Mouse (Mus musculus): ENCODE results near the gene Cpox.

The Cpox gene

DNA sequence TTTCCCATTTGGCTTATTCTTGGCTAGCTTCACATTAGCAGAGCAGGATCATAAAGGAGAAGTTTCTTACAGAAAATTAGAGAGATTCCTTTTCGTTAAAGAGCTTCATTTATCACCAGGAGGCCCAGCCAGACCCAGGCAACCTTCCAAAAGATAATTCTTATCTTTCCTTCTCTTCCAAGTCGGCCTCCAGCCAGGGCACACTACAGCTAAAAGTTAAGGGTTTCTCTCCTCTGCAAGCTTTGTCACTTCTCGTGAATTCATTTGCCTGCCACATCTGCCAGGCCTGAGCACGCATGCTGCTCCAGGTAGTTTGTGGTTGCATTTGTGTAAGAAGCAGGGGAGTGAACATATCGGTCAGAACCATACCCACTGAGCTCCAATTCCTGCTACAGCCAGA lies 828 bp upstream of the Cpox start:
- no peak for DNase-seq (ENCODE audit: low spot score in 2 of 2)

DNA sequence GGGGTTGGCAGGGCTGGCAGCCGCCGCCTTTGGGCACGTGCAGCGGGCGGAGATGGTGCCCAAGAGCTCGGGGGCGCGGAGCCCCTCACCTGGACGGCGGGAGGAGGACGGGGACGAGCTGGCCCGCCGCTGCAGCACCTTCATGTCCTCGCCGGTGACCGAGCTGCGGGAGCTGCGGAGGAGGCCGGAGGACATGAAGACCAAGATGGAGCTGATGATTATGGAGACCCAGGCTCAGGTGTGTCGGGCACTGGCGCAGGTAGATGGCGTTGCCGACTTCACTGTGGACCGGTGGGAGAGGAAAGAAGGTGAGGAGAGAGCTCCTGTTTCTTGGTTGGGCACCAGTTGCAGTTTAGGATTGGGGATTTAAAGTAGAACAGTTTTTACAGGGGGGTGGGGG lies 551 bp downstream of the Cpox start:
- DNase-seq (ENCODE audit: low spot score in 2 of 2): no peak

DNA sequence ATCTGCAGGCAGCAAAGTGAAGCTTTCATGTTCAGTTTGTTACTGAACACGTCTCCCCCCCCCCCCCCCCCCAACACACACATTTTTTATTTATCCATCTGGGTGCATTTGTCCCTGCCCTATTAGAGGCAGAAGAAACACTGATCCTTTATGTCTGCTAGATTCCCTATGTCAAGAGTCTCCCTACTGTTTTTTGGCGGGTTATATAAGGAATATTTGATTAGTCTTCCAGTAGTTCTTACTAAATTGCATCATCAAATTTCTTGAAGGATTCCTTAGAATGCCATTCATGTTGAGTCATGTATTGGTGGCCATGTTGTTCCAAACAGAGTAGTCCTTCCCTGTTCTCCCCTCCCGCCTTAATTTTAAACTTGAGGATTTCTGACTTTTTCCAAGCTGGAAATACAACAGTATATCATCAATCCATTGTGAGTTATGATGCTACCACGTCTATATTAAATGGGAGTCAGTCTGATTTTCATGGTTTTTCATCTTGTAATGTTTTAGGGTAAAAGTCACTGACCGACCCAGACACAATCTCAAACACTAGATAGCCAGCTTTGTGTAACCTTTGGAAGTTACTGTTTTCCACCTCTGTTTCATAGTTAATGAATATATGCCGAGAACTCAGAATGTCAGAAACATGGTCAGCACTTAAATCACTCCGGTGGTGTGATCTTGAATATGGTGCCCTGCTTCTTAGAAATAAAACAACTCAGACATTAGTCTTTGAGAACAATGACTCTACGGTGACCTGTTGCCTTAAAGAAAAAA lies 1.3 kb downstream of the Cpox start:
- DNase-seq (ENCODE audit: low spot score in 2 of 2): no peak

DNA sequence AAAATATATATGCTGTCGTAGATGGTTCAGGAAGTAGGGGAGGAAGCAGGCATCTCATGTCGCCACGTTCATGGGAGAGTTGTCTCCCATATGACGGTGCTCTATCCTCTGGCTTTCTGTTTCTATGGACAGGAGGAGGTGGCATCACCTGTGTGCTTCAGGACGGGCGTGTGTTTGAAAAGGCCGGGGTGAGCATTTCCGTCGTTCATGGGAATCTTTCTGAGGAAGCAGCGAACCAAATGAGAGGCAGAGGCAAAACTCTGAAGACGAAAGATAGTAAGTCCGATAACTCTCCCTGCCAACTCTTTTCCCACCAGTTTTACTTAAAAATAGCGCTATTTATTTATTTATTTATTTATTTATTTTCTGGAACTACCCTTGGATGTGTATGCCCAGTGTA lies 2.3 kb downstream of the Cpox start:
- no peak for DNase-seq (ENCODE audit: low spot score in 2 of 2)

DNA sequence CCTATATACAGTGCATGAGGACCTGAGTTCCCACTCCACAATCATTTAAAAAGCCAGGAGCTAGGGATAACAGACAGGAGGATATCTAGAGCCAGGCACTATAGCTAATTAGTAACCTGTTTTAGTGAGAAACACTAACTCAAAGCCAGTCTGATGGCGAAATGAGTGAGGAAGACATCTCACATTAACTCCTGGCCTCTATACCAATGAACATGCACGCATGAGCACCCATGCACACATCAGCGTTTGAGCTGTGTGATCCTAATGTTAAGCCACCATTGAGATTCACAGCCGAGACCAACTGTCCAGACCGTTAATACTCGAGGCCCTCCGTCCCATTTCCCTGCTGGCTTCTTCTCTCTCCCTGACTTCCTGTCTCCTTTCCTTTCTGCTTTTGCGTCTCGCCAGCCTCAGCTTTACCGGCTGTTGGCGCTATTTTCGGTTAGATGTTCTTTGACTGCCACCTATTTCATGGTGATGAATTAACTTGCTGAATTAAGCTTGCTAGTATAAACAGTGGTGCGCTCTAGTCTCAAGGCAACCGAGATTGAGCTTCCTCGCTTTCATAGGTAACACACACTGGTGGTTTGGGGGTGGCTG lies 3.8 kb downstream of the Cpox start:
- DNase-seq (ENCODE audit: low spot score in 2 of 2): no peak

DNA sequence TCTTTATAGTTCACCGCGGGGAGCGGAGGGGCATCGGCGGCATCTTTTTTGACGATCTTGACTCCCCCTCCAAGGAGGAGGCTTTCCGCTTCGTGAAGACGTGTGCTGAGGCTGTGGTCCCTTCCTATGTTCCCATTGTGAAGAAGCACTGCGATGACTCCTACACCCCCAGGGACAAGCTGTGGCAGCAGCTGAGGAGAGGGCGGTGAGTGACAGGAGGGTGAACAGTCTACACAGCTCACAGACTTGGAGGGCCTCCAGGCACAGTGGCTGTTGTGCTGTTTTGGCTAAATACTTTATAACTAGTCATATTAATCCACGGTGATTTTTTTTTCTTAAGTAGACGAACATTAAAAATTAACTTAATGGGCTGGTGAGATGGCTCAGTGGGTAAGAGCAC lies 5.2 kb downstream of the Cpox start:
- no peak for DNase-seq (ENCODE audit: low spot score in 2 of 2)

DNA sequence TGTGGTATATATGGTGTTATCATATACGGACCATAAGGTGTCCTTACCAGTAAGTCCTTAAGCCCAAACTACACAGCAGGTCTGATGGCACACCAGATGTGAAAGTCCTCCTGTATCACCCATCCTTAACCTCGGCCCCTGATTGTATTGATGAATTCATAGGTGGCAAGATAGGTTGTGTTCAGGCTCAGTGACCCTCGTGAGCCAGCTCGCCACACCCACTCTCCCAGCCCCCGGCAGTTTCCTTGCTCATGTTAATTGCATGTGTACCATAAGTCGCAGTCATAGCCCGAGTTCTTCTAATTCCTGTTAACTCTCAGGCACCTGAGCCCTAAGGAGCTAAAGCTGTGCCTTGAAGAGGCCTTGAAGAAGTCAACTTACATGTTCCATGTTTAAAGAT lies 6.1 kb downstream of the Cpox start:
- DNase-seq (ENCODE audit: low spot score in 2 of 2): no peak

DNA sequence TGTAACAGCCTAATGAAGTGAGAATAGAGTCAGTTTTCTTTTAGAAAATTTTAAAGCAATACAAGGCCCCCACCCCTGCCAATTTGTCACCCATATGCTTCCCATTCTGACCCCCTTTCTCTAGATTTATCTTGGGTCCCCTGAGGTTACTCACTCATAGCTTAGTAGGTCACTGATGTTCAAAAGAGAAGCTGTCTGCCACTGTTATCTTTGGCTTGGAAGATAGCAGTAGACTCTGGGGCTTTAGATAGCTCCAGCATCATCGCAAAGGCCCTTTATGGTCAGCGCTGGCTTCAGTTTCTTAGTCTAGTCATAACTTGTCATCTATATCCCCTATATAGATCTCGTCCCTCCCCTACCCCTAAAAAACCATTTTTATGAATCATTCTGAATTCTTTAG lies 6.5 kb downstream of the Cpox start:
- no peak for DNase-seq (ENCODE audit: low spot score in 2 of 2)

DNA sequence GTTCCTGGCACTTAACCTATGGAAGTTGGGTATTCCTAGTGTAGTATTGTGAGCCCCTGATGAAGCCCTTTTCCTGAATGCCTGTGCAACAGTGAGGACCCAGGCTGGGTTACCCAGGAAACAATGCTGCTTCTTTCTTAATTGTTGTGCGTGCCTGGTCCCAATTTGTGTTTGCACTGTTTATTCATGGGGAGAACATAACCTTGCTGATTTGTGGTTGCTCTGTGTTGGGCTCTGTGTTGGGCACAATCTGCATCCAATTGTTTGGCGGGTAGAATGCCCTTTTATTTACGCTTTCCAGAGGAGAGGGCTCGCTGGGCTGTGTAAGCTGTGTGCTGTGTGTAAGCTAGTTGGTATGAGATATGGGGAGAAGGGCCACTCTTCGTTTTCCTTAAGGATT lies 7.4 kb downstream of the Cpox start:
- no peak for DNase-seq (ENCODE audit: low spot score in 2 of 2)

DNA sequence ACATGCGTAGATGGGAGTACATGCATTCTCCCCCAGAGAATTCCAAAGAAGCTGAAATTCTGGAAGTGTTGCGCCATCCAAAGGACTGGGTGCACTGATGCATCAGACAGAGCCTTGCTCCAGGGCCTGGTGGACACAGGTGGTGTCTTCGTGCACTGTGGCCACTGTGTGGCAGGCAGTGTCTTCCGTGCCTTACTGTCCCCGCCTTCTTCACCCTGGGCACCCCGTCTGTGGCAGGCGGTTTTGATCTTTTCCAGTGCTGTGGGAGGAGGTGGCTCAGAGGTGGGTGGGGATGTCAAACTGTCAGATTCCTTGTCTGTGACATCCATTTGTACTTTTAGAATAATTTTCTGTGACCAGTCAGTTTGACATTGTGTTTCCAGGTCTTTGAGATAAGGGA lies 8.6 kb downstream of the Cpox start:
- no peak for DNase-seq (ENCODE audit: low spot score in 2 of 2)

DNA sequence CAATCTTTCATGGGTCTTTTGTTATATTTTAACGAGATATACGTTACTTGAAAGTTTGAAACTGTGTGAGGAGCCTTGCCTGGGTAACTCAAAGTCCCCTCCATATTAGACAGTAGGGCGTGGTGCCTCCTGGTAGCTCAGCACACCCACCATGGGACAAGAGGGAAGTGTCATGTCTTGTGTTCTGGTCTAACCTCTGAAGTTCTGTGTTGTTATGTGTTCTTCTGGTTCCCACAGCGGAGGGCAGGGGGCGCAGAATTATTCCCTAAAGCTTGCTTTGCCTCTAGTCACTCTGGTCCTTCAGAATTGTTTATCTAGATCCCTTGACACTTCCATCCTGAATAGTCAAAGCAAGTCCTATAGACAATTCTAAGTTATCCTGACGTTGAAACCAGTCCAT lies 12.0 kb downstream of the Cpox start:
- DNase-seq (ENCODE audit: low spot score in 2 of 2): no peak

DNA sequence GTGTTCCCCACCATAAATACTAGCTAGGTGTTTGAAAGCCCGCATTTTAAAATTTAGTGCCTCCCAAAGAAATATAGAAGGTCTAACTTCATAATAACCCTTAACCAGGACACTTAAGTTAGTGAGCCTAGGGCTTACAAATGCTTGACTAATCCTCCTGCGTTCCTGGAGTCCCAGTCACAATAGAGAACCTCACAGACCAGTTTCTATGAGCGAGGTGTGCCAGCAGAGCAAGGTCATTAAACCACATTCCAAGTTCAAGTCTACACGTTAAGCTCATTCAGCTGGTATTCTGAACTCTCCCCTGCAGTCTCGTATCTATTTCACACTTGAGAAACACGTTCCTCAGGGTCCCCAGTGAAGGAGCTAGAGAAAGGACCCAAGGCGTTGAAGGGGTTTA lies 12.8 kb downstream of the Cpox start:
- DNase-seq (ENCODE audit: low spot score in 2 of 2): no peak

DNA sequence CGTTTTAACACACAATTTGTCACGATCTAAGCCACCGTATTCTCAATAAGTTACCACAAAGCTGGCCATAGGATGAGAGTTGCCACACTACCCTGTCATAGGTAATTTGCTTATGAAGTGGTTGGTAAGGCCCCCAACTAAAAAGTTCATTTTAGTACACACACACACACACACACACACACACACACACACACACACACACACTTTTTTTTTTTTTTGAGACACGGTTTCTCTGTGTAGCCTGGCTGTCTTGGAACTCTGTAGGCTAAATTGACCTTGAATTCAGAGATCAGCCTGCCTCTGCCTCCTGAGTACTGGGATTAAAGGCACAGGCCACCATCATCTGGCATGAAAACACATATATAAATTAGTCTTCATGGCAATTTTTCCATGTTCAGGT lies 13.8 kb downstream of the Cpox start:
- DNase-seq (ENCODE audit: low spot score in 2 of 2): no peak

DNA sequence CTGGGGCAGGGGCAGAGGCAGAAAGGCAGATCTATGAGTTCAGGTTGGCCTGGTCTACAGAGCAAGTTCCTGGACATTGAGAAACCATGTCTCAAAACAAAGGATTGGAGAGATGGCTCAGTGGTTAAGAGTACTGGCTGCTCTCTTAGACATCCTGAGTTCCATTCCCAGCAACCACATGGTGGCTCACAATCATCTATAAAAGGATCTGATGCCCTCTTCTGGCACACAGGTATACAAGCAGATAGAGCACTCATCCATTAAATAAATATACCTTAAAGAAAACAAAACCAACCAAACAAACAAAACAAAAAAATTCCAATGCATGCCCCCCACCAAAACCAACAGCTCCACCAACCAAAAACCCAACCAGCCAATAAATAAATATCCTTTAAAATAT lies 14.4 kb downstream of the Cpox start:
- DNase-seq (ENCODE audit: low spot score in 2 of 2): no peak

DNA sequence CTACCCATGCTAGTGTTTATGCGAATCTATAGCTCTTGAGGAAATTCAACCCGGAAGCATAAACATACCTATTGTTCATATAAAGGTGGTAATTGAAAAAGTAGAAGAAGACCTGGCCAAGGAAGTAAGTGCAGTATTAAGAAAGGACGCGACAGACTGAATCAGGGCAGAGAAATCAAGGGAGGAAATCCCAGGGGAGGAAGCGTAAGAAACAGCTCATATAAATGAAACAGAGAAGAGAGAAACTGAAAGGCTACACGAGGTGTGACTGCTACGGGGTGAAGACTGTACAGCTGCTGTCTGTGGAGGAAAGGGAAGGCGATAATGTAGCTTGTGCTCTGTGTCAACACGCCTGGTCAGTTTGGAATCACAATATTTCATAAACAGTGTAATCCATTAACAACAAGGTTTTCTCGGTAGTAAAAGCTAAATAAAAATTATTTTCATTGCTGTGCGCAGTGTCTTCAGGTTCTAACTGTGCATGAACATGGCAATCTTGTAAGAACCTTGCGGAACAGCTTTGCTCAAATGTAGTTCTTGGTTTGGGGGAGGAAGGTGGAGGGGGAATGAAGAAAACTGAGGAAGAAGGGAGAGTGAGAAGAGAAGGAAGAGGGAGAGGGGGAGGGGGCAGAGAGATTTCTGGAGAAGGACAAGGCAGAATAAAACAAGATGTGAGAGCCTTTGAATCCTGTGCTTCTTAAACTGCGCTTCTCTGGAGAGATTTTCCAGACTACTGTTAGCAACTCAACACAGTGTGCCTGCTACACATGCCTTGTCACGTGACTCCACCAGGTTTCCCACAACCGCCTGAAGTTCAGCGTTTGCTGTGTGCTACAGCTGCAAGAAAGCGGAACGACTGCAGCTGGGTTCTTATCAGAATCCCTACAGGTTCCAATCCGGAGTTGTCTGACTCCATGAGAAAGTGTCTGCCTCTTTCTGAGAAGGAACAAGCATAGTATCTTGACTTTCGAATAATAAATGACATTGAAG lies 15.8 kb downstream of the Cpox start:
- no peak for DNase-seq (ENCODE audit: low spot score in 2 of 2)

DNA sequence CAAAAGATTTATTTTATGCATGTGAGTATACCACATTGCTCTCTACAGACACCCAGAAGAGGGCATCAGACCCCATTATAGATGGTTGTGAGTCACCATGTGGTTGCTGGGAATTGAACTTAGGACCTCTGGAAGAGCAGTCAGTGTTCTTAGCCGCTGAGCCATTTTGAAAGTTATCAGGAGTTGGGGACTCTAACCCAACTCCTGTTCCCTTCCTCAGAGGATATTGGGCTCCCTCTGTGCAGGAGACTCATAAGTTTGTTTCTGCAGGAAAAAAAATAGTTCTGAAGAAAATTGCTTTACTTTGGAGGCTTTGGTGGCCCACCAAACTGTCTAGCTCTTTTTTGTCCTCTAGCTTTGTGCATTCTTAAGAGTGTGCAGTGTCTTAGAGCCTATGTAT lies 18.4 kb downstream of the Cpox start:
- DNase-seq (ENCODE audit: low spot score in 2 of 2): no peak

DNA sequence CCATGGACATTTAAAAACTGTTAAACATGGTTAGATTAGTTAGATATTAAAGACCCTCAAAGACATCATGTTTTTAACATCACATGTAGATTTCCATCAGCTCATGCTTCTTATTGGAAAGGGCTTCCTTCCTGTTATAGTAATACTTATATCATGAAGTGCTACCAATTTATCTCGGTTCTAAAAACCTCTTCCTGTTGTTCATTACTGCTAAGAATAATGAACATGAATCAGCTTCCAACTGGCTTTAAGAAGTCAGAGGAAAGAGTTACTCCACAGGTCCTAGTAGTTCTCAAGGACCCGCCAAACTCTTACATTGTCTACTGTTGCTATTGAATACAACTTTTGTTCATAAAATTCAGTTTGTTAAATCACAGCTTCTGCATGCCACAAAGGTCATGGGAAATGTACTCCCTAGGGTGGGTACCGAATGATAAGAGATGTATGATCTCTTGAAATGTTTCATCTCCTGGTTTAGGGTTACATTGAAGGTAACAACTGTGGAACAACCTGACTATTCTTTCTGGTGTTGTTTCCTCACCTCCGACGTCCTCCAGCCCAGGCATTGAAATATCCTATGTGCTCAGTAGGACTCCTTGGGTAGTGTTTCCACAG lies 19.6 kb downstream of the Cpox start:
- DNase-seq (ENCODE audit: low spot score in 2 of 2): no peak

DNA sequence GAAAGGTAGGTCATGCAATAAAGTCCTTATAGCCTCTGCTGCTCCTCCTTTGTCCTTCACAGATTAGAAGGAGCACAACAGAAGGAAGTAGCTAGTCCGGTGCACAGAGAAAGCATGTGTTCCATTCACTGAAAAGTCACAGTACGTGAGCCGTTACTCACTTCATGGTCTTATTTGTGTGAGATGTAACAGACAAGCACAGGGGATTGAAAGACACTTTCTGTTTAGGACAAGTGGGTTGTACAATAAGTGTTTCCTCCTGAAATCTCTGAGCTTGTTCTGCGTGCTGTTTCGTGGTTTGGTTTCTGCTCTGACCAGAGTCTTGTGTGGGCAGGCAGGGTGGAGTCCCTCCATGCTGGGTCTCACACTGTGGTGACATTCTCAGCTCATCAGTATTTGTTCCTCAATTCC lies 20.2 kb downstream of the Cpox start:
- no peak for DNase-seq (ENCODE audit: low spot score in 2 of 2)

DNA sequence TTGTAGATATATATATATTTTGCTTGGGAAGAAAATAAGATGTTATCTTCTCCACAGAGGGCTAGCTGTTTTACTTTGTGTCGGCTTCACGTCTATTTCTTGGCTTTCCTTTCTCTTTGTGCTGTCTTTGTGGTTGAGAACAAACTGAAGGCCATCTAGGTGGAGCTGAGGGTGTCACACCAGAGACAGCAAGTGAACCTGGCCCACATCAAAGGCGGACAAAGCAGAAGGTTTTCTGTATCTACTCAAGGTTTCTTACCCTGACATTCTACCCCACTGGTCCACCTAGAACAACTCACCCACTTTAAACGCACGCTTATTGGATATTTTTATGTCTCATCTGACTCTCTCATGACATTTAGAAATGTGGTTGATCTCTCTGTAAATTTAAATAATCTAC lies 24.0 kb downstream of the Cpox start:
- no peak for DNase-seq (ENCODE audit: low spot score in 2 of 2)

DNA sequence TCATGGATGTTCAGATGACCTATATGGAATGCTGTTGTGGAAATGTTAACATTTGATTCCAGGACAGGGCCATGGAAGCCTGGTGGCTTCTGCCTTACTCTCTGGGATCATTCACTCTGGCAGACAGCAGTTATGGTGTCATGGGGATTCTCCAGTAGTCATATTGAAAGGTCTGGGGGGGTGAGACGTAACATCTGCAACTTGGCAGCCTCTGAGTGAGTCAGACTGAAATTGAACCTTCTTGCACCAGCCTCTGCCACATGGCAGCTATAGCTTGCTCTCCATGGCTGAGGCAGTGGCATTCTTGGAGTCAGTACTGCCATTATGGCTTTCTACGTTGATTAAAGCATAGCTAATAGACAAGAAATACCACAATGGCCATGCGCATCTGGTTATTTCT lies 26.7 kb downstream of the Cpox start:
- DNase-seq (ENCODE audit: low spot score in 2 of 2): no peak

DNA sequence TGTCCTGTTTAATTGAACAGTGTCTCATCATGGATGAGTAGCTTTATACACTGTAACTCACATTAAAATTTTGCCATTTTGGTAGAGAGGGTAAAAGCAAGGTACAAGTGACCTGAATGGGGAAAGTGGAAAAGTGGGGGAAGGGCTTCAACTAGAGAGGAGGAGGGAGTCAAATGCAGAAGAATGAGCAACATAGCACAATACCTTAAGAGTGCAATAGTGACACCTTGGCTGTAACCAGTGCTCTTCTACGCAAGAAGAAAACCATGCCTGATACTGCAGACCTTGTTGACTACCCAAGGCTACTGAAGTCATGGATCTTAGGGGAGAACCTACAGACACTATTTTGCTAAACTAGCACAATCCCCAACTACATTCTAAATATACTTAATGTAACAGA lies 27.2 kb downstream of the Cpox start:
- DNase-seq (ENCODE audit: low spot score in 2 of 2): no peak

DNA sequence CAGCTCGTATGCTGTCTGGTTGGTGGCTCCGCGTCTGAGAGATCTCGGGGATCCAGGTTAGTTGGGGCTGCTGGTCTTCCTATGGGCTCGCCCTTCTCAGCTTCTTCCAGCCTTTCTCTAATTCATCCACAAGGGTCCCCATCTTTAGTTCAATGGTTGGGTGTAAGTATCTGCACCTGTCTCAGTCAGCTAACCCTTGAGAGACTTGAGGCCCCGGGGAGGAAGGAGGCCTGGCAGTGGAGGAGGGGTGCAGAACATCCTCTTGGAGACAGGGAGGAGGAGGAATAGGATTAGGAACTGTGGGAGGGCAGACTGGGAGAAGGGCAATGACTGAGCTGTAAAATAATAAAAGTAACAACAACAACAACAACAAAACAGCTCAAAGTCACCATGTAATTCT lies 30.1 kb downstream of the Cpox start:
- DNase-seq (ENCODE audit: low spot score in 2 of 2): no peak

Measured in frontal cortex, postnatal 10 days (tissue).